Mouse (Mus musculus): ENCODE results near the gene Plppr3.

DNA sequence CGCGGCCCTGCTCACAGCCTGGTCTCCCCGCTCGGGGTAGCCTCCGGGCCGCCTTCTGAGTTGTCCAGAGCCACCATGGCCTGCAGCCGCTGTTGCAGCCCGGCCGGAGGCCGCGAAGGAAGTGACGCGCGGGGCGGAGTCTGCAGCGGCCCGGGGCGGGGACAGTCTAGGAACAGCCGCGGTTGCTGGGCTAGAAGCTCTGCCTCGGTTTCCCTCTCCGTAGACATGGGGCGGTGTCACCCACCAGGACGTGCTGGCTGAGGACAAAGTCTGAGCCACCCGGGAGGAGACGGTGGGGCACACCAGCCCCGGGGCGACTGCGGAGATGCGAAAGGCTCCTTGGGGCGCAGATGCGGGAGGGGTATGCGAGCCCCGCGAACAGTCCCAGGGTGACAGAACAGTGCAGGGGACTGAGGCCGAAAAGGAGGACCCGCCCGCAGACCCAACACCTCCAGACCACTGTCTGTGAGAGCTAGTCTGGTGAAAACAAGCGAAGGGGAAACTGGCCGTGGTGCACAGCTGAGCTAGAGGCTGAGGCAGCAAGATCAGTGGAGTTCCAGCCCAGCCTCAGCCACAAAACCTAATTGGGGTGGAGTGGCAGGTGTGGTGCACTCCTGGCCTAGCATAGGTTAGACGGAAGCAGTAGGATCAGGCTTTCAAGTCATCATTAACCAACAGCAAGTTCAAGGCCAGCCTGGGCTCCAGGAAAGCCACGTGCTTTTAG lies 42.5 kb upstream of the Plppr3 start, which contains the start of gene Kiss1r:
- TF ChIP-seq CTCF (IDR thresholded peaks at IDR 0.05; ENCODE audit: low read depth): no peak
- TF ChIP-seq EP300 (IDR thresholded peaks at IDR 0.05; ENCODE audit: low read depth): no peak

All from heart, postnatal 0 days (tissue).